Comparison of ENCODE assay signal across 8 mouse cellular contexts in genomic region chr2:121866071-121866601, GRCm38 (mm10). TPM values are rescaled to one million over a fixed set of nuclear protein-coding genes. Genes with fewer than 3 reads are reported as not detected.
DNase-seq lines count a peak whose midpoint lies in the region; ATAC-seq lines count a peak whose summit lies in the region.

No protein-coding gene starts in this region.

- no peaks in the 10 kb centered on the region for H3K9me3 ChIP-seq in embryonic facial prominence, embryonic 12.5 days
- H3K9me3 ChIP-seq in hindbrain, embryonic 12.5 days (replicated peaks): no peaks in the 10 kb centered on the region

- WGBS in embryonic facial prominence, embryonic 12.5 days: 4% methylated on average over 18 of the region's 18 CpGs
- under 1% methylated on average over 18 of the region's 18 CpGs for WGBS in hindbrain, embryonic 12.5 days

- H3K4me2 ChIP-seq in embryonic facial prominence, embryonic 12.5 days (replicated peaks): peak overlapping the region; percentile 80
- peak overlapping the region; percentile 78 for H3K4me2 ChIP-seq in hindbrain, embryonic 12.5 days (replicated peaks)

- H3K27ac ChIP-seq in embryonic facial prominence, embryonic 12.5 days: peak overlapping the region; percentile 55; the same call in 1 of the 2 replicates
- H3K27ac ChIP-seq in hindbrain, embryonic 12.5 days: peak overlapping the region; percentile 90

- no peaks in the 10 kb centered on the region for H3K27me3 ChIP-seq in embryonic facial prominence, embryonic 12.5 days
- peaks cover 10% of the 10 kb centered on the region for H3K27me3 ChIP-seq in hindbrain, embryonic 12.5 days
- H3K27me3 ChIP-seq in splenic B cell, adult 2 months (ENCODE audit: control insufficient read depth, insufficient read depth, low read length, poor library complexity, severe bottlenecking): no peaks in the 10 kb centered on the region

- ATAC-seq in CD4-positive, CD25-positive, alpha-beta regulatory T cell, adult 4 months: peak; percentile 80
- no peak for ATAC-seq in embryonic facial prominence, embryonic 12.5 days (ENCODE audit: insufficient number of reproducible peaks, insufficient read depth, low FRiP score, low TSS enrichment)
- ATAC-seq in hindbrain, embryonic 12.5 days (ENCODE audit: low FRiP score): peak; percentile 65
- peak; percentile 46 for ATAC-seq in megakaryocyte-erythroid progenitor cell, adult 5-6 weeks (replicated peaks; ENCODE audit: low FRiP score, low TSS enrichment, poor library complexity, severe bottlenecking)

- H3K4me3 ChIP-seq in embryonic facial prominence, embryonic 12.5 days: peak overlapping the region; percentile 86
- H3K4me3 ChIP-seq in hindbrain, embryonic 12.5 days: peak overlapping the region; percentile 89

- no peaks in the 10 kb centered on the region for H3K36me3 ChIP-seq in embryonic facial prominence, embryonic 12.5 days
- no peaks in the 10 kb centered on the region for H3K36me3 ChIP-seq in hindbrain, embryonic 12.5 days
- no peaks in the 10 kb centered on the region for H3K36me3 ChIP-seq in splenic B cell, adult 2 months (ENCODE audit: control insufficient read depth, insufficient read depth, low read length, poor library complexity, severe bottlenecking)

- peak overlapping the region; percentile 79 for H3K9ac ChIP-seq in embryonic facial prominence, embryonic 12.5 days
- H3K9ac ChIP-seq in hindbrain, embryonic 12.5 days: peak overlapping the region; percentile 91

- peaks cover 19% of the 10 kb centered on the region for H3K4me1 ChIP-seq in embryonic facial prominence, embryonic 12.5 days
- H3K4me1 ChIP-seq in hindbrain, embryonic 12.5 days: peaks cover 14% of the 10 kb centered on the region

- DNase-seq in ES-CJ7 (ENCODE audit: low read depth, low spot score): peak; percentile 11
- DNase-seq in left cerebral cortex, adult 8-10 months (ENCODE audit: low spot score in 2 of 2): peak; percentile 27 to 57
- peak; percentile 38 for DNase-seq in splenic B cell, adult 2 months (ENCODE audit: low read depth, low spot score)
- no peak for DNase-seq in urinary bladder, postnatal 10 days (ENCODE audit: low spot score)

RNA-seq across cellular contexts. Expression of gene Casc4, which starts 0.6 kb away (rescaled TPM):
- polyA plus RNA-seq in CD4-positive, CD25-positive, alpha-beta regulatory T cell, adult 4 months (2017; shearing (Covaris generic)): 1 to 10 TPM; 3.1 to 3.6 TPM
- polyA plus RNA-seq in embryonic facial prominence, embryonic 12.5 days (2016; fragmentation: Nextera tagmentation; extraction: Ambion mirVana): 24.8 and 25.0 TPM in 2 replicates
- 32.2 and 34.8 TPM in 2 replicates for polyA plus RNA-seq in hindbrain, embryonic 12.5 days (2016; fragmentation: Nextera tagmentation; extraction: Ambion mirVana)
- total RNA-seq in left cerebral cortex, adult 8-10 months (2022): 10 to 100 TPM; 92.6 to 96.8 (median 94.1) TPM
- total RNA-seq in megakaryocyte-erythroid progenitor cell, adult 5-6 weeks (2014; fragmentation: Nextera tagmentation): 25.3 and 26.6 TPM in 2 replicates
- 37.0 and 42.2 TPM in 2 replicates for total RNA-seq in megakaryocyte-erythroid progenitor cell, adult 5-6 weeks (2017)

RNA-seq across cellular contexts. Expression of gene Frmd5, which starts 59.2 kb away (rescaled TPM):
- 1 to 10 TPM; 1.1 TPM for polyA plus RNA-seq in CD4-positive, CD25-positive, alpha-beta regulatory T cell, adult 4 months (2017; shearing (Covaris generic))
- polyA plus RNA-seq in embryonic facial prominence, embryonic 12.5 days (2016; fragmentation: Nextera tagmentation; extraction: Ambion mirVana): 3.8 and 4.0 TPM in 2 replicates
- 26.5 and 32.1 TPM in 2 replicates for polyA plus RNA-seq in hindbrain, embryonic 12.5 days (2016; fragmentation: Nextera tagmentation; extraction: Ambion mirVana)
- 10 to 100 TPM; 47.4 to 51.3 (median 50.4) TPM for total RNA-seq in left cerebral cortex, adult 8-10 months (2022)
- total RNA-seq in megakaryocyte-erythroid progenitor cell, adult 5-6 weeks (2014; fragmentation: Nextera tagmentation): not detected in 2 replicates
- total RNA-seq in megakaryocyte-erythroid progenitor cell, adult 5-6 weeks (2017): not detected in 2 replicates
